ENCODE assay signal across 8 mouse cellular contexts in the genomic region with DNA sequence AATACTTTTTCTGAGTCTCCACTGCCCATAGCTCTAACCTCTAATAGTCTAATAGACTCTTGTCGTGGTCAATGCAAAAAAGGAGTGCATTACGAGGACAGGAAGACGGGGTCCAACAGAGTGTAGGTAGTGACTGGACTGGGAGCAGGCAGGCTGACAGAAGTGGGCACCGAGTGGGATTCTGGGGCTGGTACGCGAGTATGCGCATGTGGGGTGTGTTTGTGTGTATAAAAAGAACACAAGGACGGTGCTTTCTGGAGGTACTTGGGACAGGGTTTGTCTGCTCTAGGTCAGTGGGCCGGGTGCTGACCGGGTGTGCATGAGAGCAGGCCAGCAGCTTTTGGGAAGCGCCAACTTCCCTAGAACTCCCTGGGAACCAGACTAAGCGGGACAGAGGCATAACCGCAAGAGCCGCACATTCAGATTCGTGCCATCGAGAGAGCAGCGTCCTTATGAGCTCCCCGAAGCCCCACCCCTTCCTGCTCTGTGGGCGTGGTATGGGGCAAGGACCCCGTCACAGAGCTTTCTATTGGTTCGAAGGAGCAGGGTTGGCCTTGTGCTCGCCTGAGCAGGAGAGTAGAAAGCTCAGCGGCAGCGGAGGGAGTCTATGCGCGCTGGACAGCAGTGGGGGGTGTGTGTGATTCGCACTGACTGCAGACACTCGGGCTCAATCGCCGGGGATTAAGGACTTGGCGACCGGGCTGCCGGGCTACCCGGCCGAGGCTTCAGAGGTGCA. TPM values are rescaled to one million over a fixed set of nuclear protein-coding genes. Genes with fewer than 3 reads are reported as not detected.
A peak's percentile ranks its signal among the peaks of the same experiment; 100 is the strongest.
DNase-seq lines count a peak whose midpoint lies in the region; ATAC-seq and TF ChIP-seq lines count a peak whose summit lies in the region.

TSS of gene Efnb1 (plus strand) at position 608 of the 736 bp plus-strand sequence.

- peaks cover 20% of the 10 kb centered on the region for H3K4me1 ChIP-seq in heart, embryonic 13.5 days
- 0 out of 2 replicates have a peak, but pooled peaks cover 15% of the 10 kb centered on the region for H3K4me1 ChIP-seq in liver, embryonic 12.5 days
- peaks cover 12% of the 10 kb centered on the region for H3K4me1 ChIP-seq in stomach, embryonic 15.5 days

- no peaks in the 10 kb centered on the region for H3K36me3 ChIP-seq in C2C12 (ENCODE audit: control insufficient read depth, insufficient read depth)
- no peaks in the 10 kb centered on the region for H3K36me3 ChIP-seq in heart, embryonic 13.5 days
- H3K36me3 ChIP-seq in liver, embryonic 12.5 days = no peaks in the 10 kb centered on the region
- H3K36me3 ChIP-seq in stomach, embryonic 15.5 days = no peaks in the 10 kb centered on the region

- peak within 1 kb of the TSS; percentile 83 for H3K27ac ChIP-seq in heart, embryonic 13.5 days (replicated peaks)
- peak within 1 kb of the TSS; percentile 30; the same call in 1 of the 2 replicates for H3K27ac ChIP-seq in liver, embryonic 12.5 days
- H3K27ac ChIP-seq in stomach, embryonic 15.5 days = peak within 1 kb of the TSS; percentile 87

- H3K9ac ChIP-seq in heart, embryonic 13.5 days = peak within 1 kb of the TSS; percentile 91
- H3K9ac ChIP-seq in liver, embryonic 12.5 days = peak within 1 kb of the TSS; percentile 58
- peak within 1 kb of the TSS; percentile 57 for H3K9ac ChIP-seq in stomach, embryonic 15.5 days

- H3K79me2 ChIP-seq in C2C12 (ENCODE audit: control insufficient read depth, insufficient read depth) = peaks cover 38% of the 10 kb centered on the region

- 19% methylated on average over 35 of the region's 35 CpGs for WGBS in heart, embryonic 13.5 days
- 16% methylated on average over 35 of the region's 35 CpGs for WGBS in liver, embryonic 12.5 days (ENCODE audit: insufficient replicate concordance)
- 20% methylated on average over 35 of the region's 35 CpGs for WGBS in stomach, embryonic 15.5 days

- H3K79me3 ChIP-seq in C2C12 (ENCODE audit: low read depth) = no peaks in the 10 kb centered on the region

- no peak for TF ChIP-seq CTCF in C2C12 (IDR thresholded peaks at IDR 0.05; ENCODE audit: control insufficient read depth, insufficient read depth, insufficient read length)

- H3K4me3 ChIP-seq in C2C12 (ENCODE audit: insufficient read depth, poor library complexity, severe bottlenecking) = peak within 1 kb of the TSS; percentile 37
- peak within 1 kb of the TSS; percentile 74 for H3K4me3 ChIP-seq in heart, embryonic 13.5 days
- H3K4me3 ChIP-seq in liver, embryonic 12.5 days = peak within 1 kb of the TSS; percentile 57
- peak within 1 kb of the TSS; percentile 62 for H3K4me3 ChIP-seq in stomach, embryonic 15.5 days (replicated peaks)

- peak; percentile 82 for ATAC-seq in heart, embryonic 13.5 days (ENCODE audit: extremely low read depth, insufficient number of reproducible peaks, low FRiP score, low TSS enrichment)
- ATAC-seq in liver, embryonic 12.5 days = peak; percentile 85
- peak; percentile 89 for ATAC-seq in stomach, embryonic 15.5 days (ENCODE audit: insufficient read depth, low FRiP score, low read depth)

- H3K27me3 ChIP-seq in C2C12 (ENCODE audit: control insufficient read depth, insufficient read depth, insufficient read length) = no peaks in the 10 kb centered on the region
- peaks cover 56% of the 10 kb centered on the region for H3K27me3 ChIP-seq in heart, embryonic 13.5 days (replicated peaks)
- peaks cover 77% of the 10 kb centered on the region for H3K27me3 ChIP-seq in liver, embryonic 12.5 days (replicated peaks)
- H3K27me3 ChIP-seq in stomach, embryonic 15.5 days (replicated peaks) = no peaks in the 10 kb centered on the region

- no peaks in the 10 kb centered on the region for H3K9me3 ChIP-seq in heart, embryonic 13.5 days
- H3K9me3 ChIP-seq in liver, embryonic 12.5 days (replicated peaks) = no peaks in the 10 kb centered on the region
- no peaks in the 10 kb centered on the region for H3K9me3 ChIP-seq in stomach, embryonic 15.5 days

- peak; percentile 89 for DNase-seq in brain, embryonic 18.5 days (ENCODE audit: low read depth, low spot score)
- DNase-seq in fat pad, adult 2 months (ENCODE audit: extremely low read depth, low read depth, low spot score) = peak; percentile 50
- peak; percentile 94 for DNase-seq in kidney, postnatal 10 days
- DNase-seq in natural killer cell, adult 2 months (ENCODE audit: low spot score in 2 of 2) = peak; percentile 82 to 86

- peak within 1 kb of the TSS; percentile 73 for H3K4me2 ChIP-seq in heart, embryonic 13.5 days
- peak within 1 kb of the TSS; percentile 73 for H3K4me2 ChIP-seq in liver, embryonic 12.5 days
- H3K4me2 ChIP-seq in stomach, embryonic 15.5 days = peak within 1 kb of the TSS; percentile 58

- peak within 1 kb of the TSS; percentile 63 for H3ac ChIP-seq in C2C12 (ENCODE audit: control insufficient read depth, insufficient read length, low read depth)

TF ChIP-seq in C2C12, 6 proteins besides CTCF, POLR2A, EP300 and RAD21:
- TF ChIP-seq MAX (IDR thresholded peaks at IDR 0.05) (no peak), MYOG (IDR thresholded peaks at IDR 0.05; ENCODE audit: control insufficient read depth, extremely low read depth, insufficient read length) (no peak), CEBPB (IDR thresholded peaks at IDR 0.05; ENCODE audit: low read depth) (no peak), MYOD1 (IDR thresholded peaks at IDR 0.05; ENCODE audit: control insufficient read depth, insufficient read length, low read depth) (no peak), FOSL1 (IDR thresholded peaks at IDR 0.05; ENCODE audit: insufficient read depth, low read length, poor library complexity, severe bottlenecking) (no peak), USF1 (IDR thresholded peaks at IDR 0.05; ENCODE audit: low read depth) (no peak)

RNA-seq across cellular contexts. Expression of gene Efnb1, which starts in this region (rescaled TPM):
- polyA plus RNA-seq in C2C12 (2012; fragmentation: generic; extraction: Trizol) = 18.3 TPM
- 20.6 and 20.8 TPM in 2 replicates for polyA plus RNA-seq in heart, embryonic 13.5 days (2015; fragmentation: Nextera tagmentation; extraction: Ambion mirVana)
- 9.7 and 10.4 TPM in 2 replicates for polyA plus RNA-seq in liver, embryonic 12.5 days (2016; fragmentation: Nextera tagmentation; extraction: Ambion mirVana)
- polyA plus RNA-seq in stomach, embryonic 15.5 days (2015; fragmentation: Nextera tagmentation; extraction: Ambion mirVana) = 32.1 and 34.6 TPM in 2 replicates

Comparison
In these comparisons a context has a peak if more than half of its experiments do, and no peak if none do; other contexts are left out.
1. Peak in every context shown above with its lines: DNase-seq, ATAC-seq, H3K4me3 ChIP-seq and H3K27ac ChIP-seq.
2. H3K27ac ChIP-seq: peak in every context shown above with its lines; median percentile 87 in stomach, embryonic 15.5 days; 83 in heart, embryonic 13.5 days; 30 in liver, embryonic 12.5 days.